Mouse (Mus musculus) cerebellum, adult 9-10 months (tissue): ENCODE data around the gene Nfix.
"Not testable (repeated sequence)": the region's sequence is repeated elsewhere in the genome, so short reads cannot be mapped to it uniquely, and the experiment has no call there.

ENCODE experiments used
- DNase-seq: peaks from one replicate; pipeline ENCODE4 v3.0.0; 2022

Gene Nfix

GRCm38 (mm10) chr8:84689091-84689915, 110.8 kb downstream of the Nfix start:
- DNase-seq: peak; percentile 94

GRCm38 (mm10) chr8:84687705-84688100, 112.4 kb downstream of the Nfix start, which contains the start of gene Nacc1:
Gene Nacc1 (minus strand): TSS chr8:84687862.
- DNase-seq: peak; percentile 81

GRCm38 (mm10) chr8:84687003-84687704, 113.0 kb downstream of the Nfix start:
- no peak for DNase-seq

GRCm38 (mm10) chr8:84686191-84687002, 113.7 kb downstream of the Nfix start, which contains the start of gene Trmt1:
Gene Trmt1 (plus strand): TSS chr8:84686307.
- peak; percentile 55 for DNase-seq

GRCm38 (mm10) chr8:84684537-84684936, 115.6 kb downstream of the Nfix start:
- DNase-seq: no peak

- DNase-seq: no peak
These were observed 117.9 kb downstream of the Nfix start for GRCm38 (mm10) chr8:84682257-84682656.

GRCm38 (mm10) chr8:84681476-84681875, 118.7 kb downstream of the Nfix start:
- no peak for DNase-seq

GRCm38 (mm10) chr8:84677305-84677704, 122.8 kb downstream of the Nfix start:
- no peak for DNase-seq

GRCm38 (mm10) chr8:84670295-84671006, 129.7 kb downstream of the Nfix start:
- not testable (repeated sequence) for DNase-seq

- no peak for DNase-seq
These were observed 131.2 kb downstream of the Nfix start for GRCm38 (mm10) chr8:84668731-84669485.

GRCm38 (mm10) chr8:84668081-84668480, 132.1 kb downstream of the Nfix start:
- no peak for DNase-seq

GRCm38 (mm10) chr8:84665385-84665893, 134.7 kb downstream of the Nfix start:
- DNase-seq: no peak

GRCm38 (mm10) chr8:84664566-84665384, 135.4 kb downstream of the Nfix start:
- peak; percentile 88 for DNase-seq

- peak; percentile 98 for DNase-seq
These were observed 136.4 kb downstream of the Nfix start for GRCm38 (mm10) chr8:84663483-84664327.

- DNase-seq: peak; percentile 98
These were observed 137.5 kb downstream of the Nfix start, which contains the start of gene Ier2 for GRCm38 (mm10) chr8:84662581-84663065. Gene Ier2 (minus strand): TSS chr8:84662852.

- no peak for DNase-seq
These were observed 138.1 kb downstream of the Nfix start for GRCm38 (mm10) chr8:84661961-84662571.

GRCm38 (mm10) chr8:84661458-84661871, 138.7 kb downstream of the Nfix start:
- peak; percentile 76 for DNase-seq

- DNase-seq: no peak
These were observed 139.2 kb downstream of the Nfix start for GRCm38 (mm10) chr8:84660819-84661457.
